Mouse (Mus musculus) gastrocnemius, postnatal 25 days (tissue): ENCODE measurements around the gene Nfat5. TPM values are rescaled to one million over a fixed set of nuclear protein-coding genes. Genes with fewer than 3 reads are reported as not detected.
A peak's percentile ranks its signal among the peaks of the same experiment; 100 is the strongest.

ENCODE experiments used
- DNase-seq: peaks from one replicate; pipeline ENCODE4 v3.0.0; 2022
- total RNA-seq, 2 experiments: library from RNA; stranded (reverse); gene quantifications; 1 replicate in 1 of 2; 2 replicates in 1 of 2; pipeline ENCODE4 v1.2.3; 2021

Nfat5 gene
- total RNA-seq, 2 experiments from 2014 or later = 14.4 to 16.9 TPM

DNA sequence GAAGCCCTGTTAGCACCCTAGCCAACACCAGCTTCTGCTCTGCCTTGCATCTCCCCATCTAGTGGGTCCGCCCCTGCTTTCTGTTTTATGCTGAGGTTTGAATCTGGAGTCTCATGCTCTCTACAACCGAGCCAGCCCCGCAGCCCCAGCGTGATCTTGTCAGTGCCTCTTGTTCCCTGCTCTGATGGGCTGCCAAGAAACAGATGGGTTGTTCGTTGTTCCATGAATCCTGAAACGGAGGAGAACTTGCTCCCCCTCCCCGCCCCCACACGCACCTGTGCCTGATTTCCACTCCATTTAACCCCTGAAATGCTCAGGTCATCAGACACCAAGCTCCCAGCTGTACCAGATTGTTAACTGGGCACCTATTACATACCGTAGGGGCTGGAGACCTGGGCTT is 106.2 kb downstream of the Nfat5 start:
- DNase-seq = no peak

DNA sequence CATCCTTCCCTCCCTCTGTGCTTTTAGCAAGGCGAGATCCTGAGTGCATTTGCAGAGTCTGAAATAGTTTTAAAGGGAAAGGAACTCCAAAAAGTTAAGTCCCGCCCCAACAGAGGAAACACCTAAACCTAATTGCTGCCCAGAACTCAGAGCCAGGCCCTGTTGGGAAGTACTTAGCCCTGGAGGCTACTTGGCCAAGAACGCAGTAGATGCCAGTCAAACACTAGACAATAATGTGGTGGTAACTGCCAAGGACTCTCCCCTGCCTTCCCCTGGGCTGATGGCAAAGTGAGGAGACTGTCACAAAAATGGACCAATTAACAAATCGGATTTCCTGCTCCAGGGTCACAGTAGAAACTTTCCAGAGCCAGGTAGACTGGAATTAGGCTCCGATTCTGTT is 108.6 kb downstream of the Nfat5 start:
- no peak for DNase-seq

DNA sequence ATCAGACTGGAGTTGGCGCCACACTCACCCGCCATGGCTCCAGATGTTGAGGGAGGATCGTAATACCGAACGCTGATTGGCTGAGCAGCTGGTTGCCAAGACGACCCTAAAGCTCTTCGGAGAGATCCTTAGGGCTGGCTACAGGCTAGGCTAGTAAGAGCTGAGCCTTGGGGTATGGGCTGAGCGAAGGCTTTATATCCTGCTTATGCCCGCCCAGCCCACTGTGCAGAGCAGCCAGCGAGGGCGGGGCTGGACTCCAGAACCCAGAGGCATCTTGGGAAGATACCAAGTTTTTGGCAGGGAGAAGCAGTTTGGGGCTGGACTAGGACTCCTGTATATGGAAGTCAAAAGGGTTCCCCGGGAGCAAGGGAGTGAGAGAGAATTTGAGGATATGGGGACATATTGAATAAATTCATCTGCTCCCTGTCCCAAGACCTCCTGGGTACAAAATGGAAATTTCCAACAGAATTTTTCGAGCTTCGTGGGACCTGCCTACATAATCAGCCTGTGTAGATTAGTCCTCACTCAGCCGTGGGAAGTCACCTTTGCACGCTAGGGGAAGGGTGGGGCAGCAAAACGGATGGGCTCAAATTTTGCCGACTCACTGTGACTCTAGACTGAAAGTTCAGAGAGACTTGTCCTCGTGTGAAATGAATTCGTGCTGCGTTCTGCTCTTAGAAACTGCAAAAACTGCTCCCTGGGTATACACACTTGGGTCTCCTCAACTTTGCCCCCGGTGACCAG is 109.9 kb downstream of the Nfat5 start, which contains the start of gene Nqo1:
Gene Nqo1, minus strand, starts transcription at position 169 of the 744 bp plus-strand sequence.
- peak; percentile 82 for DNase-seq

DNA sequence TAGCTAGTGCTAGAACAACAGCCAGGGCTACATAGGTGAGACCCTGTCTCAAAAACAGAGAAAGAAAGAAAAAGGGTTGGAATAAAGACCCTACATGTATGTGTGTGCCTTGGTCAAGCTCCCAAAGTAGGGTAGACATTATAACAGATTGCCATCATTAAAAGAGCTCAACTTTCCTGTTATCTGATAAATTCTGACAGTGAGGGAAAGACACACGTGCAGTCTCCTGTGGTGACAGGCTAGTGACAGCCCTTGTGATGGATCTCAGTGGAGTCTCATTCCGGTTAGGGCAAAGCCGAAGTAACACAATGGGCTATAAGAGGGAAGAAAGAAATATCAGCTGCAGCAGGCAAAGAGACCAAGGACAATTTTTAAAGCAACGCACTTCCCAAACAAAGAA is 110.8 kb downstream of the Nfat5 start:
- no peak for DNase-seq

DNA sequence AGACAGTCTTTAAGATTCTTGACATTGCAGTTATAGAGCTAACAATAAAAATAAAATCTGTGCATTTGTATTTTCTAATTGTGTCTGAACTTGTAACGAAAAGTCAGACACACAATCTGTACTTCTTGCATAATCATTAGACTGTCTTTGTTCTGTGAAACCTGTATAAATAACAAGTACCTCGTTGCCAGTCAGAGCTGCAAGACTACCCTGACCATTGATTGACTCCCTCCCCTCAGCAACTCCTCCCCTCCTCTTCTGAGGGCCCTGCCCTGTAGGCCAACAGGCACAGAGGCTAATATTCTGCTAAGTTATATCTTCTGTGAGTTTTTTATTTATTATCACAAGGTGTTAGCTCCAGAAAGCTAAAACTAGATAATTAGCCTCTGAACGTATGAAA is 112.7 kb downstream of the Nfat5 start:
- DNase-seq = no peak

DNA sequence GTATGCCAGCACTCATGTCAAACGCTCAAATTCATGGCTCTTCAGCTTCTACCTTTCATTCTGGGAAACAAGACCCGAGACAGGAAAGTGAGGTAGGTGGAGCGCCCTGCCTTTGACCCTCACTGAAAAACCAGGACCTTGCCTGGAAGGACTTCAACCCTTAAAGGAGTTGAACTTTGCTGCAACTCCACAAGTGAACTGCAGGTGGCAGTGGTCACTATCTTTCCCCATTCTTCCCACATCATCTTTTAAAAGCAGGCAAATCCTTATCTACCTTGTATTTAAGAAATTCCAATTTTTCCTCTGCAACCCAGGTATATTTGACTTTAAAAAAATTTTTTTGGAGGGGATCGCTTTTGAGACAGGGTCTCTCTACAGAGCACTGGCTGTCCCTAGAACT is 118.1 kb downstream of the Nfat5 start:
- no peak for DNase-seq

DNA sequence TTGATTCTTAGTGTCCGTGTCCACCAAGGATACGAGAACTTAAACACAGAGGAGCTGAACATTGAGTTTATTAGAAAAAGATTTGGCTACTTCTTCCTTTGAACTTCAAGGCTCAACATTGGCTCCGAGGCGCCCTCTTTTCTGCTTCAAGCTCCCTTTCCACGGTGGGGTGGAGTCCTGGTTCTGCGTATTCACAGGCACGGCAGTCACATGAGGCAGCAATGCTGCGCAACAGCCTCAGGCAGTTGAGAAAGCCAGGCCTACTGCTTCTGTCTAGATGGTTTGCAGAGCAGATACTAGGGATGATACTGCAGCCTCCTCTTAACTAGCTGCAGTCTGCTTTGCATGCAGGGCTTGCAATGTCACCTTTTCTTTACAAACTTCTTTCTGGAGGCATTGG is 119.3 kb downstream of the Nfat5 start:
- DNase-seq = no peak

DNA sequence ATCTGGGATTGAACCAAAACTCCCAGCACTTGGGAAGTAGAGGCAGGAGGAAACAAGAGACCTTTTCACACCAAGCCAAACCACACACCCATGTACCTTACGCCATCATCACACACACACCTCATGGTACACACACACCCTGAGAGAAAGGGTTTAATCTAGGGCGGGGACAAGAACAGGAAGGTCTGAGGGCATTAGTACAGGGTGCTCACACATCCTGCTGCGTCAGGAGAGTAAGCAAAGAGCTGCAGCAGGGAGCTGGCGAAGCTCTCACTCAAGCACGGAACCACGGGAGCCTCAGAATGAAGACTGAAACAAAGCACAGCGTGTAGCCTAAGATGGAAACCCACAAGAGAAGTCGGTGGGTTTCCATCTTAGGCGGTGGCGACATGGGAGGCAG is 120.6 kb downstream of the Nfat5 start:
- no peak for DNase-seq

DNA sequence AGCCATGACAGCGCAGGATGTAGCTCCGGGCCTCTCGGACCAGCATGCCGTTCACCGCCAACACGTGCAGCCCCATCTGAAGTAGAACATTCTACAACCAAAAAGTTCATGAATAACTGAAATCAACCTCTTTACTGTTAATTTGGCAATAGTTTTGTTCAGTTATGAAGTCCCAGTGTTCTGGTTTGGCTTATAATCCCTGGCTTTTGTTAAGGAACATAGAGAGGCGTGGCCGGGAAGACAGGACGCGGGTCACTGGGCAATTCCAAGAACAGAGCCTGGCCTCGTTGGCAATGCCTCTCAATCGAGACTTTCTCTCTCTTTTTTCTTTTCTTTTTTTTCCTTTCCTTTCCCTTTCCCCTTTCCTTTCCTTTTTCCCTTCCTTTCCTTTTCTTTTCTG is 123.7 kb downstream of the Nfat5 start:
- no peak for DNase-seq

DNA sequence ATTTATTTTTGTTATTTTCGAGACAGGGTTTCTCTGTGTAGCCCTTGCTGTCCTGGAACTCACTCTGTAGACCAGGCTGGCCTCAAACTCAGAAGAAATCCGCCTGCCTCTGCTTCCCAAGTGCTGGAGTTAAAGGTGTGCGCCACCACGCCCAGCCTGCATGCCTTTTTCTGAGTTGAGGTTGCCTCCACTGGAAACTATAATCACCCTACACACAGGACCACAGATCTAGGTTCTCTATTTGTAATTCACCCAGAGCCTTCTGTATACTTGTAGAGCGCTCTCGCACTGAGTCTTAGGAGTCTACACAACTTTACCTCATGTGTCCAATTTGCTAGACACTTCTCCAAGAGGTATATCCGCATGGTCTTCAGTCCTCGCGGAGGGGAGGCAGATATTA is 130.9 kb downstream of the Nfat5 start:
- no peak for DNase-seq

DNA sequence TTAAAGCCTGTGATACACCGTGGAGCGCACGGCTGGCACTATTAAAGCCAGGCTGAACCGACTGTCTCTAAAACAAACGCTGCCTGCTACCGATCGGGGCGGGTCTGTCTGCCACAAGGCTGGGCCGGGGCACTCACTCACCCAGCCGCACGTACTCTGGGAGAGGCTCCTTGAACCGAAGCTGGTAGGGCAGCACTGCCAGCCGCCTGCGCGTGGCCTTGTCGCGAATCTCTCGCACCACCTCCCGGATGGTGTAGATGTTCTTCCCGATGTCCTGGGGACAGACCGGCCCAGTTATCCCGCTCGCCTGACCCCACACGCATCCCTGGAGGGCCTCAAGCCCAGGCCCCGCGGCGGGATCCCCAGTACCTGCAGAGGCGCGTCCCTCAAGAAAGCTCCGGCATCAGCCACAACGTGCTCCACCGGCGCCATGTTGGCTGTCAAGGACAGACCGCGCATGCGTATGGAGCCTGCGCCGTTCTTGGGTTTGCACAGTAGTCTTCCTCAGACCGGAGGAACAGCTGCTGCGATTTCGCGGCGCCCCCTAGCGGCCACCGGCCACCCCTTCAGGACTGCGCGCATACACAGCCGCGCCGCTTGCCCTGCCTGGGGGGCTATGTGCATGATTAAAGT is 131.4 kb downstream of the Nfat5 start, which contains the start of gene Nob1:
Gene Nob1, minus strand, starts transcription at position 455 of the 633 bp plus-strand sequence.
- DNase-seq = peak; percentile 92

DNA sequence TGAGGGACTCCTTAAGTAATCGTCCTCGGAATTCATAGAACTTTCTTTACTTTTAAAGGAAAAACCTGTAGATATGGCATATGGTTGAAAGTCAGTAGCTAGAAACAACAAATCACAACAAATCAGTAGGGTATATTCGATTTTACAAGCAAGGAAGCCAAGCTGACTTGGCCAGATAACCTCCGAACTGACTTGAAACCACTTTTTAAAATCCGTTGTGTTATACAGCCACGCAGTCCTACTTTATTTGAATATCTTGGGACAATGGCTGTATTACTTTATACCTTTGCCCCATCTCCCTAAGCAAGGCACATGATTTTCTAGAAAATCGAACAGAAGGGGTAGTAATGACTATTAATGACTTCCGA is 131.9 kb downstream of the Nfat5 start:
- no peak for DNase-seq

Other genes starting within 250 kb of the Nfat5 start
- gene Pdf, start 244.9 kb upstream of the Nfat5 start, total RNA-seq = 10 to 100 TPM; 35.7 to 39.8 TPM
- gene Cog8, start 236.8 kb upstream of the Nfat5 start, total RNA-seq = 10 to 100 TPM; 15.8 to 17.6 TPM
- gene Nip7, start 236.6 kb upstream of the Nfat5 start, total RNA-seq = 10 to 100 TPM; 14.7 to 18.5 TPM
- not detected for gene Tmed6, start 227.8 kb upstream of the Nfat5 start, total RNA-seq
- 10 to 100 TPM; 10.2 to 10.9 TPM for gene Terf2, start 196.9 kb upstream of the Nfat5 start, total RNA-seq
- gene Cyb5b, start 142.8 kb upstream of the Nfat5 start, total RNA-seq = 10 to 100 TPM; 26.7 to 29.0 TPM
- gene Nqo1, start 109.7 kb downstream of the Nfat5 start, total RNA-seq = 10 to 100 TPM in 1 of 2 experiments, 1 to 10 TPM in 1; 9.8 to 11.7 TPM
- 10 to 100 TPM; 14.6 to 19.2 TPM for gene Nob1, start 131.6 kb downstream of the Nfat5 start, total RNA-seq
- gene Wwp2, start 142.9 kb downstream of the Nfat5 start, total RNA-seq = 10 to 100 TPM; 13.0 to 16.2 TPM